ENCODE assay signal across 8 mouse cellular contexts in genomic region chr7:25155469-25156157, GRCm38 (mm10). TPM values are rescaled to one million over a fixed set of nuclear protein-coding genes. Genes with fewer than 3 reads are reported as not detected.
DNase-seq lines count a peak whose midpoint lies in the region; ATAC-seq and TF ChIP-seq lines count a peak whose summit lies in the region.

No protein-coding gene starts in this region.

- no peak for DNase-seq in heart, adult 8-10 months (ENCODE audit: low spot score)
- DNase-seq in embryo, embryonic 11 days = peak; percentile 53
- DNase-seq in limb, embryonic 14.5 days (ENCODE audit: low spot score) = no peak
- DNase-seq in midbrain, postnatal 0 days (ENCODE audit: low spot score) = no peak
- DNase-seq in thymus, postnatal 36 days = peak; percentile 64 to 77
- DNase-seq in gastrocnemius, postnatal 14 days = no peak
- DNase-seq in ovary, postnatal 10 days (ENCODE audit: low spot score) = no peak

- no peak overlapping the region for H3K27ac ChIP-seq in heart, embryonic 16.5 days (ENCODE audit: low read length)
- H3K27ac ChIP-seq in limb, embryonic 14.5 days (replicated peaks; ENCODE audit: low read depth, low read length) = no peak overlapping the region
- no peak overlapping the region for H3K27ac ChIP-seq in midbrain, postnatal 0 days (ENCODE audit: low read depth, low read length)

- no peak overlapping the region for H3K4me3 ChIP-seq in heart, embryonic 16.5 days (ENCODE audit: low read length)
- no peak overlapping the region for H3K4me3 ChIP-seq in limb, embryonic 14.5 days (replicated peaks; ENCODE audit: low read length)
- H3K4me3 ChIP-seq in midbrain, postnatal 0 days (ENCODE audit: low read depth, low read length) = no peak overlapping the region

- intact Hi-C loops in gastrocnemius, postnatal 14 days (cut with DNase I; ENCODE audit: low total_unique reads) = no loop called here

- H3K4me1 ChIP-seq in heart, embryonic 16.5 days (ENCODE audit: control insufficient read depth, insufficient read depth, low read length) = no peaks in the 10 kb centered on the region
- peaks cover 53% of the 10 kb centered on the region for H3K4me1 ChIP-seq in limb, embryonic 14.5 days (ENCODE audit: control insufficient read depth, insufficient read depth, low read length)
- peaks cover 21% of the 10 kb centered on the region for H3K4me1 ChIP-seq in midbrain, postnatal 0 days (ENCODE audit: insufficient read depth, low read length)

- WGBS in heart, embryonic 16.5 days = 9% methylated on average over 17 of the region's 17 CpGs
- WGBS in limb, embryonic 14.5 days = 8% methylated on average over 17 of the region's 17 CpGs
- 23% methylated on average over 17 of the region's 17 CpGs for WGBS in midbrain, postnatal 0 days

- TF ChIP-seq POLR2A in limb, embryonic 14.5 days (IDR thresholded peaks at IDR 0.05; ENCODE audit: borderline replicate concordance, extremely low read depth, insufficient read depth, insufficient read length) = no peak

- no peak overlapping the region for H3K9ac ChIP-seq in heart, embryonic 16.5 days (ENCODE audit: low read length)
- no peak overlapping the region; the same call in 1 of the 2 replicates for H3K9ac ChIP-seq in limb, embryonic 14.5 days (ENCODE audit: low read depth, low read length, severe bottlenecking)
- H3K9ac ChIP-seq in midbrain, postnatal 0 days (replicated peaks; ENCODE audit: low read length, poor library complexity, severe bottlenecking) = 0 out of 2 replicates have a peak overlapping the region, but pooled peaks have one; percentile 19

- ATAC-seq in heart, embryonic 16.5 days (replicated peaks; ENCODE audit: extremely low read depth, insufficient read depth, low FRiP score) = no peak
- ATAC-seq in limb, embryonic 14.5 days (ENCODE audit: low FRiP score, low read depth) = no peak
- no peak for ATAC-seq in midbrain, postnatal 0 days (ENCODE audit: low FRiP score)

- H3K4me2 ChIP-seq in heart, embryonic 16.5 days (ENCODE audit: low read depth, low read length) = peak overlapping the region; percentile 19; the same call in 1 of the 2 replicates
- H3K4me2 ChIP-seq in limb, embryonic 14.5 days (replicated peaks; ENCODE audit: low read depth, low read length, severe bottlenecking) = peak overlapping the region; percentile 30; the same call in 1 of the 2 replicates
- no peak overlapping the region for H3K4me2 ChIP-seq in midbrain, postnatal 0 days (ENCODE audit: low read depth, low read length, poor library complexity, severe bottlenecking)

- no peaks in the 10 kb centered on the region for H3K9me3 ChIP-seq in heart, embryonic 16.5 days (replicated peaks; ENCODE audit: control insufficient read depth, low read length)
- no peaks in the 10 kb centered on the region for H3K9me3 ChIP-seq in limb, embryonic 14.5 days (ENCODE audit: control insufficient read depth, low read length)
- H3K9me3 ChIP-seq in midbrain, postnatal 0 days (ENCODE audit: low read length) = no peaks in the 10 kb centered on the region

- H3K36me3 ChIP-seq in heart, embryonic 16.5 days (ENCODE audit: control insufficient read depth, insufficient read depth) = no peaks in the 10 kb centered on the region
- H3K36me3 ChIP-seq in limb, embryonic 14.5 days (ENCODE audit: control insufficient read depth, insufficient read depth, low read length) = no peaks in the 10 kb centered on the region
- H3K36me3 ChIP-seq in midbrain, postnatal 0 days (ENCODE audit: insufficient read depth, low read length) = no peaks in the 10 kb centered on the region

- H3K27me3 ChIP-seq in heart, embryonic 16.5 days (ENCODE audit: control insufficient read depth, insufficient read depth, low read length) = peaks cover 31% of the 10 kb centered on the region
- H3K27me3 ChIP-seq in limb, embryonic 14.5 days (ENCODE audit: control insufficient read depth, insufficient read depth, low read length) = no peaks in the 10 kb centered on the region
- H3K27me3 ChIP-seq in midbrain, postnatal 0 days (ENCODE audit: insufficient read depth, low read length) = no peaks in the 10 kb centered on the region

- TF ChIP-seq CTCF in midbrain, postnatal 0 days (IDR thresholded peaks at IDR 0.05) = no peak

RNA-seq across cellular contexts. Expression of gene Pou2f2, which starts 23.9 kb away (rescaled TPM):
- polyA plus RNA-seq in heart, embryonic 16.5 days (2015; fragmentation: Nextera tagmentation; extraction: Ambion mirVana) = 0.42 and 0.58 TPM in 2 replicates
- total RNA-seq in heart, adult 8-10 months (2022) = under 1 TPM; 0.49 to 0.72 (median 0.55) TPM
- 1.3 and 2.6 TPM in 2 replicates for polyA plus RNA-seq in limb, embryonic 14.5 days (2012; rRNA removed)
- polyA plus RNA-seq in limb, embryonic 14.5 days (2014; fragmentation: Nextera tagmentation; extraction: Ambion mirVana) = 0.55 and 1.9 TPM in 2 replicates
- 7.6 and 9.0 TPM in 2 replicates for total RNA-seq in midbrain, postnatal 0 days (2014; rRNA removed)
- 28.9 and 35.9 TPM in 2 replicates for polyA plus RNA-seq in midbrain, postnatal 0 days (2015; fragmentation: Nextera tagmentation; extraction: Ambion mirVana)
- total RNA-seq in gastrocnemius, postnatal 14 days (2021) = under 1 TPM; 0.13 to 0.35 TPM

Comparison
In these comparisons a context has a peak if more than half of its experiments do, and no peak if none do; other contexts are left out.
1. DNase-seq: peak in embryo, embryonic 11 days (single experiment) and thymus, postnatal 36 days (2 of 2); none in heart, adult 8-10 months (single experiment), limb, embryonic 14.5 days (single experiment), midbrain, postnatal 0 days (single experiment), gastrocnemius, postnatal 14 days (single experiment) and ovary, postnatal 10 days (single experiment).